Mouse (Mus musculus): ENCODE data around the gene Anxa6.

GRCm38 (mm10) chr11:55019711-55020110 lies 13.5 kb downstream of the Anxa6 start:
- no peak for TF ChIP-seq USF1 (IDR thresholded peaks at IDR 0.05; ENCODE audit: low read depth)
- TF ChIP-seq MYOG (IDR thresholded peaks at IDR 0.05; ENCODE audit: control insufficient read depth, extremely low read depth, insufficient read length) = no peak
- TF ChIP-seq CTCF (IDR thresholded peaks at IDR 0.05; ENCODE audit: control insufficient read depth, insufficient read depth, insufficient read length) = no peak
- TF ChIP-seq FOSL1 (IDR thresholded peaks at IDR 0.05; ENCODE audit: insufficient read depth, low read length, poor library complexity, severe bottlenecking) = no peak
- no peak for TF ChIP-seq MYOD1 (IDR thresholded peaks at IDR 0.05; ENCODE audit: control insufficient read depth, insufficient read length, low read depth)
- TF ChIP-seq MAX (IDR thresholded peaks at IDR 0.05) = no peak
- TF ChIP-seq CEBPB (IDR thresholded peaks at IDR 0.05; ENCODE audit: low read depth) = no peak
